Mouse (Mus musculus) heart, postnatal 36 days (tissue): ENCODE measurements around the gene Rnf180. TPM values are rescaled to one million over a fixed set of nuclear protein-coding genes. Genes with fewer than 3 reads are reported as not detected.

Experiments
- DNase-seq, 2 experiments: peaks; one replicate each; pipeline ENCODE4 v3.0.0; 2021 to 2022
- intact Hi-C: fragments of 180-260 bp; cut with DNase I; formaldehyde crosslinking; loops from one replicate; pipeline ENCODE4 v1.15.1; 2025
- total RNA-seq, 2 experiments: library from RNA; stranded (reverse); gene quantifications; 2 replicates each; pipeline ENCODE4 v1.2.3; 2021

The Rnf180 gene
- total RNA-seq, 2 experiments from 2014 or later = 0.50 to 0.81 TPM

DNA sequence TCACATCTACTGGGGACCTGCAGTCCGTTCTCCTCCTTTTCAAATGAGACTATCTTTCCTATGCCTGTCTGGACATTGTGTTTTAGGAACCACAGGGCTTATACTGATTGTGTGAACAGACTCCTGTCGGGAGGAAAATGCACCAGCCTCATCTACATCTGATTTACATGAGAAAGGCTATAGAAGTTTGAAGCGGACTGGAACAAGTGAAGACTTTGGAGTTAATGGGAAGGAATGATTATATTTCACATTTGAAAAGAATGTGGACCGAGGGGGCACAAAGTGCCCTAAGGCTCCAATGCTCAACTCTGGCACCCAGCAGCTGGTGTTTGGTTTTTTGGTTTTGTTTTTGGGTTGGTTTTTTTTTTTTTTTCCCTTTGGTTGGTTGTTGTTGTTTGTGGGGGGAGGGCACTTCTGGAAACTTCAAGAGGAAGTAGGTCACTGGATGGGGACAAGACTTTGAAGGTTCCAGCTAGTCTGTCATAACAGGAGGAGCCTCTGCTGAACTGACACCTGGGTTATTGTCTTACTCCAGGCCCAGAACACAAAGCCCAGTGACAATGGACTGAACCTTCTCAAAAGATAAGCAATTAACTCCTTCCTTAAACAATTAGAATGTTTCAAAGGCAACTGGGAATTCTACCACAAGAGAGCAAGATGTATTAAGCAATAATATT, 37.7 kb downstream of the Rnf180 start:
- no peak for DNase-seq

DNA sequence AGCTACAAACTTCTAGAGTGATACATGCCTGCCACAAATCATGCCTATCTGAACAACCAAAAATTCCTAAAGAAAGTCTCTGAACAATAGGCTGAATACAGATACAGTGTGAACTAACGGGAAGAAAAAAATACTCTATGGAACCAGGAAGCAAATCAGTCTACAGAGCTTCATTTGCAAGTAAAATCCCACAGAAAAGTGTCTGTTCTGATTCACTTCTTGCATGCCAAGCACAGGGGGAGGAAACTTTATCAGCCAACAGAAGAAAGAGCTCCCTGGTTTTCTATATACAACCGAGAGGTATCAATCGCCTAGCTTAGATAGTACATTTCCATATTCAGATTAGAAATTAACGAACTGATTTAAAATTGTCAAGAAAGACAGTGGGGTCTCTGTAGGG, 43.8 kb downstream of the Rnf180 start:
- intact Hi-C loops = no loop called here
- no peak for DNase-seq

More for the DNA sequence above, 37.7 kb downstream of the Rnf180 start:
- intact Hi-C loops = no loop called here

DNA sequence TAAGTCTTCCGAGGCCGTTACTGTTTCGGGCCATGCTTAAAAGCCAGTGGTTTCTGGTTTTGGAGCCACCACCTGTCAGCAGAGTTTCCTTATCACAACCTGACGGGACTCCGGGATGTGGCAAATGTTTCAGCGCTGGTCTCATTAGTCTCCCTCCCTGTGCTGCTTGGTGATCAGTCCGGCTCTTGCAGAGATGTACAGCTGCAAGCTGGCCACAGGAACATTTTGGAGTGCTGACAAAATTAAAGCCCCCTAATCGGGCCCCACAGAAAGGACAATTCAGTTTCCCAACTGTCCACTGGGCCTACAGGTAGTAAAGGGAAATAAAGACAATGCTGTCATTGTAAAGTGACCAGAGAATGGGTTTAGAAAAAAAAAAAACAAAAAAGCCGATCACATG, 44.4 kb downstream of the Rnf180 start:
- no peak for DNase-seq
- intact Hi-C loops = no loop called here

DNA sequence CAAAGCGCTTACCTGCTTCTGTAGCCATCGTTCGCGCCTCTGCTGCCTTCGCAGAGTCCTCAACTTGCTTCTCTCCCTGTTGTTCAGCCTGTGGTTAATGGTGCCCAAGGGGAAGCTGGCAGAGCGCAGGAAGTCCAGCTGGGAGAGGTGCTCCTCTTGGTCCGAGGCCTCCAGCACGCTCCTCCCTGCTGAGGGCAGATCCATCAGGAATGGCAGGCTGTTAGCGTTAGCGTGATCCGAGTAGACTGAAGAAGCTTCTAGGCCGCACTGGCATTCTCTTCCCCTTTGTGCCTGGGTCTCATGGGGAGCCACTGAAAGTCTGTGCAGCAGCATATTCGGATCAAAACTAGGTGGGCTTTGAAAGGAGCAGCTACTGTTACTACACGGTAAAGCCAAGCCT, 45.0 kb downstream of the Rnf180 start:
- no peak for DNase-seq
- intact Hi-C loops = no loop called here

DNA sequence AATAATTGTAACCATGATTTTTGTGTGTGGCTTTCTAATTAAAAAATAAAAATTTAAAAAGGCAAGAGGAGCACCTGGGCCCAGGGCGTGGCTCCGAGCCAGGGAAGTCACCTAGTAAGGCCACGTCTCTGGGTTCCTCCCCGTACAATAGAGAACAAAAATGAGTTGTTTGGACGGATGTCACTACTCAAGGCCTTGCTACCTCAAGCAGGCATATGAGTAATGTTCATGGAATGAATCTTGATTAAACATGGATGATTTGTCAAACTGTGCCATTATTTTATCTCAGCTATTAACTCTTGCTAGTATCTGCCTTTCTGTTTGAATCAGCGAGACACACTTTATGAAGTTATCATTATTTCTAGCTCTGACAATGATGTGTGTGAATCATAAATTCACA, 46.9 kb downstream of the Rnf180 start:
- intact Hi-C loops = no loop called here
- no peak for DNase-seq

DNA sequence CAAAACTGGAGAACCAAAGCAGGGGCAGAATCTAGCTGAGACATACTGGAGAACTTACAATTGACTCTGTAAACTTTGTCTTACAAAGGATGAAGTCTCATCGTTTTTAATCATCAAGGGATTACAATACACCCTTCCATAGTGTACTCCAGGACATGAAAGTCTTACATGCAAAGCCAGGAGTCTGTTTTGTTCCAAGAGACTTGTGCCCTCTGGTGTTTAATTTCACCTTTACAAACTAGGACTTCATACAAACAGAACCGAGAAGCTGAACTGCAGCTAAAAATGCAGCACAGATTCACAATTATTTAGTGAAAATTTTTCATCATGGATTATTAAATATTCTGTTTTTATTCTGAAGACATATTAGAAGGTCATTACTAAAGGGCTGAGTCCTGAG, 53.8 kb downstream of the Rnf180 start:
- intact Hi-C loops = loop anchor here (1.0 kb wide), 1 partner anchor 293 kb away; no protein-coding TSS in a partner anchor
- no peak for DNase-seq

DNA sequence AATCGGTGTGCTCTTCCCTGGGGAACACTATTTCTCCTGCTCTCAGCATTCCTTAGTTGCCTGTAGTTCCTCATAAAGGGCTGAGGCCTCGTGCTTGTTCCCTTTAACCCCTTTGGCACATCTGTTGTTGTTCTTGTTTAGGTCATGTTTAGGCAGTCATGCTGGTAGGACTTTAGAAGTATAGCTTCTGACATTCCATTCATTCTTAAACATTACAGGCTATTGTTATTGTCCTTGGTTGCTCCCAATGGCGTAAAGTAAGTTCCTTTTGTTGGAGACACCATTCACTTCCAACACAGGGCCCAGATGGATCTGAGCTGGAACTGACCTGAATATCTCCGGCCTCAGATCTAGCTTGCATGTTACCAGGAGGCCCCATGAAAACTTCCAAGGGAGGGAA, 67.5 kb downstream of the Rnf180 start:
- intact Hi-C loops = no loop called here
- no peak for DNase-seq

DNA sequence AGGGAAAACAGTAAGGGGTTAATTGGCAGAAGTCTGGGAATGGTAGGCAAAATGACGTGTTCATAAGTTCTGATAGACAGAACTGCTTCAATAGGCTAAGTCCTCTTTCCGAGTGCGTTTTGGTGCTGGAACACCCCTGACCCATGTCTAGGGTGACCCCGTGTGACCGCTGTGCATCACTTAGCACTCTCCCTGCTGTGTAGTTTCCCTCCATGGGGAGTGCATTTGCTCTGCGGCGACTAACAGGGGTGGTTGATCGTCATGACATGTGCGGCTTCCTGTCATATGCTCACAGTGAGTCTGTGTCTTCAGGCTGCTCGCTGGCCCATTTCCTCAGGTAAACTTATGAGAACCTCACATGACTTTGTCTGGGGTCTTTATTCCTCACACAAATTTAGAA, 70.6 kb downstream of the Rnf180 start:
- no peak for DNase-seq
- intact Hi-C loops = loop anchor here (5.0 kb wide), 1 partner anchor 167 kb away; no protein-coding TSS in a partner anchor

DNA sequence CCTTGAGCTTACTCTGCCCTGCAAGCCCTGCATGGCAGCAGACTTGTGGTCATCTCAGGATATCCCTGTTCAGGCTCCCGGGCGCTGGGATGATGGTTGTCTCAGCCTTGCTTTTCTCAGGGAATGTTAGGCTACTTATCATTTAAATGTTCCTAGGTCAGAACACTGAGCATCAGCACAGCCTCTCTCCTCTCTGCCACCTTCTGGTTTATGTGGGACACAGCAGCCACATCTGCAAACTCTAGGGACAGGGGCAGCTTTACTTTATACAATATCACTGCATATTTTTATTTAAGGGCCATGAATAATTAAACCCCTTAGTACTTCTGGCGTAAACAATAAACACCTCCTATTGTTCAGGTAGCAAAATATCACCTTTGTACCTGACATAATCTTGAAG, 71.5 kb downstream of the Rnf180 start:
- peak; percentile 5 to 7 for DNase-seq
- intact Hi-C loops = loop anchor here (1.0 to 5.0 kb wide), 2 partner anchors 166 to 275 kb away; no protein-coding TSS in a partner anchor

DNA sequence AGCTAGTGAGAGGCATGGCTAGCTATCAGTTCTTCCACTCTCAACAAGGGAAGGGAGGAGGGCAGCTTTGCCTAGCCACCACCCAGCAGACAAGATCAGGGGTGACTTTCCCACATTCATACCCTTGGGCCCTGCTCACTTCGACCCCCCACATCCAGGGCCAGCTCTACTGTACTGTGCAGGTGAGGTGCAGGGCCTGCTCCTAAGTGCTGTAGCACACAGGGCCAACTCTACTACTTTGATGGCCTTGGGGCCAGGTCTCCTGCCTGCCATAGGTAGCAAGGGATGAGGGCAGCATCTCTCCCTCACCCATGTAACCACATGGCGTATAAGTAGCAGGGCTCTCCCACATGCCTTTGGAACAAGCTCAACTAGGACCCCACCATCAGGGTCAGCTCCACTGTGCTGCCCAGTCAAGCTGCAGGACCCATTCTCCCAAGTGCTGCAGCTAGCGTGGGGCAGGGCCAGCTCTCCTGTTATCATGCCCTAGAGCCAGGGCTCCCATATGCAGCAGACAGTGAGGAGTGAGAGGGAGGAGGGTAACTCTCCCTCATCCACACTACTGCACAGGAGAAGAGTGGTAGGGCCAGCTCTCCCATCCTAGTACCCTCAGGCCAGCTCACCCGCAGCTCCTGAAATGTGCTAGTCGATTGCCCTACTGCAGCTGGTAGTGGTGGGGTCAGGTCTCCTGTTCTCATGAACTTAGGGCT, 72.4 kb downstream of the Rnf180 start:
- intact Hi-C loops = loop anchor here (5.0 kb wide), 1 partner anchor 165 kb away; no protein-coding TSS in a partner anchor
- no peak for DNase-seq

DNA sequence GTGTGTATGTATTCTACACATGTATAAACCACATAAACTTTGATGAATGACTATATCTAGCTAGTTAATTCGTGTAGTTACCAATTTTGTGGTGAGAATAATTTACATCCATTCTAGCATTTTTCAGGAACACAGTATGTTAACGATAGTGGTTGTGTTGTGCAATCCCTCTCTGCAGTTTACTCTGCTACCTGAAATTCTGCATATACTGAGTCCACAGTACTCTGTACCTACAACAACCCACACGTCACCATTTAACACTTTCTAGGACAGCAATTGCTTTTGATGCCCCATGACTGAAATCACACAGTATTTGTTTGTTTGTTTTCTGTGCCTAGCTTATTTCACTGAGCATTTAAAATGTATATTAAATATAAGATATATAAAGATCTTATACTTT, 83.9 kb downstream of the Rnf180 start:
- intact Hi-C loops = no loop called here
- no peak for DNase-seq

DNA sequence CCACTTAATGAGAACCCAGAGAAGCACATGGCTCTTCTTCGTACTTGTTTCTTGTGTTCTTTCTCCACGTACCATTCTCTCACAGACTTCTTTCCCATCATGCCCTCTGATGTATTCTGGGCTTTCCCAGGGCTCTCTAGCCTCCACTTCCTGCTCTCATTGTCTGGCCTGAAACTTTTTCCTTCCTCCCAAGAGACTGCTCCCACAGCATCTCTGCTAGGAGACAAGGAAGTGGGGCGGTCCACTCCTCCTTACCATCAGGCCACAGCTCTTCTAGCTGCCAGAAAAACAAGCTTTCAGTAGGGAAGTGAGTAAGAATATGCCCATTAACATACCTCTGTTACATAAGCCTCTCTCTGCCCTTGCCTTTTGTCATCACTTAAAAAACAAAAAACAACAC, 90.8 kb downstream of the Rnf180 start:
- intact Hi-C loops = no loop called here
- DNase-seq = no peak

DNA sequence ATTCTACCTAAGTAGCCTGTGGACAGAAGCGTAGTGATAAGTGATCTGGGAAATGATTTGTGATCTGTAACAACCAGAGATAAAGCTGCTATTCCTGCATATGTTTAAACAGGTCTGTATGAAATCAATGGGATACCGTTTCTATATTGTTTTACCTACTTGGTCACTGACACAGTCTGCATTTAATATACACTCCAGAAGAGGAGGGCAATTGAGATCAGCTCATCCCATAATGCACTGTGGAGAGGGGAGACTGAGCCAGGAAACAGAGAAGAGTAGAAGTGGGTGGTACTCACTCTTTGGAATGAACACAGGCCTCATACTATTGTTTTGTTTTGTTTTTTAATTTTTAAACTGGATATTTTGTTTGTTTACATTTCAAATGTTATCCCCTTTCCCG, 96.0 kb downstream of the Rnf180 start:
- no peak for DNase-seq
- intact Hi-C loops = no loop called here

DNA sequence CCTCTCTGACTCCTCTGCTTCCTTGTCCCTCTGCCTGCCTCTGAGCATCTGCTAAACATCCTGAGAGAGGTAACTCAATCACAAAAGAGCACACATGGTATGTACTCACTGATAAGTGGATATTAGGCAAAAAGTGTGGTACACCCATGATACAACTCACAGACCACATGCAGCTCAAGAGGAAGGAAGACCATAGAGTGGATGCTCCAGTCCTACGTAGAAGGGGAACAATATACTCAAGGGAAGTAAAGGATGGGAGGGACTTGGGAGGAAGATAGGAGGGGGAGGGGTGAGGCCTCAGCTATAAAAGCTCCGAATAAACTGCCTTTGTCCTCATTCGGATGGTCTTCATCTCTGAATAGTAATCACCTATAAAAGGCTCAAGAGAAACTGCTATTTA, 96.6 kb downstream of the Rnf180 start:
- intact Hi-C loops = no loop called here
- no peak for DNase-seq

DNA sequence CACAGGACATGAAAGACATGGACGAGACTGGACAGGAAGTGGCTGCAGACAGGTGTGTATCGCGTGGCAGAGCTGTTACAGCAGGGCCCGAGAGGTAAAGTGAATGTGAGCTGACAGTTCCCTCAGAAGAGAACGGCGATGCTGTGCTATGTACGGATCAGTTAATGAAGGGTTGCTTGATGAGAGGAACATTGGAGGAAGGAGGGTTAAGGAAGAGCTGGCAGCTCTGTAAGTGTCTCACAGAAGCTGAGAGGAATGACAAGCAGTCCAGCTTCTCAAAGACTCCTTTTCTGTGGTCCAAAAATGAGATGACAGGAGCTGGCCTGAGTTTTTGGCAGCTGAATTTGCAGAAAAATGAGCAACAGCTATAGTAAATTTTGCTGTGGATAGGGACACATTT, 101.0 kb downstream of the Rnf180 start:
- intact Hi-C loops = no loop called here
- no peak for DNase-seq

DNA sequence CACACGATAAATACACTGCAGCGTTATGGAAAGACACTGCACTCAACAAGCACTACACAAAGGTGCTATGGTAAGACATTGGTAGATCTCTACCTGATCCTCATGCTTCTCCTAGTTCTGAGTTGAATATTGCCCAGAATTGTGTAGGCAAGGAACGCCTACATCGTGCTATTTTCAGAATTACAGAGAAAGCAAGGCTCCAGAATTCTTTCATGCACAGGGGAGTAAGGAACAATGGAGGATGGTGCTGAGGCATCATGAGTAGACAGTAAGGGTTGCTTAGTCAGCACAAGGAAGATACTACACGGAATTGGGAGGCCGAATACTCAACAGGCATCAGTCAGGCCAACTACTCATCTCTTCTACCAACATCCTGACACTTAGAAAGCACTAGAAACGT, 105.9 kb downstream of the Rnf180 start:
- no peak for DNase-seq
- intact Hi-C loops = no loop called here

DNA sequence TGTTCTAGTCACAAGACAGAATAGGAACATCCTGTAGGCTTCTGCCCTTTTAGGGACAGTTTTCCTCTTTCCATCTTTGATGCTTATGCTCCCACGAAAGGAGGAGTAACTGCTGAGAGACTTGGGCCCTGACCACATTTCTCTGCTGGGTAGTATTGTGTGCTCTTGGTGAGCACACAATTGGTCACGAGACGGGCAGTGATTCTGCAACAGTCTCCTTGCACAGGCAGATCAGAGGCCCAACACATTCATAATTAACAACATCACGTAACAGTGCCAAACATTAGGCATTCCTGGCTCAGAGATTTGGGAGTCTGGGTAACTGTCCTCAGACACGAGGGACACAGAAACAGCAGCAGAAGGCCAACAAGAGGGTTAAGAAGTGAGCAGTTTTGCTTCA, 113.8 kb downstream of the Rnf180 start:
- intact Hi-C loops = no loop called here
- DNase-seq = no peak

DNA sequence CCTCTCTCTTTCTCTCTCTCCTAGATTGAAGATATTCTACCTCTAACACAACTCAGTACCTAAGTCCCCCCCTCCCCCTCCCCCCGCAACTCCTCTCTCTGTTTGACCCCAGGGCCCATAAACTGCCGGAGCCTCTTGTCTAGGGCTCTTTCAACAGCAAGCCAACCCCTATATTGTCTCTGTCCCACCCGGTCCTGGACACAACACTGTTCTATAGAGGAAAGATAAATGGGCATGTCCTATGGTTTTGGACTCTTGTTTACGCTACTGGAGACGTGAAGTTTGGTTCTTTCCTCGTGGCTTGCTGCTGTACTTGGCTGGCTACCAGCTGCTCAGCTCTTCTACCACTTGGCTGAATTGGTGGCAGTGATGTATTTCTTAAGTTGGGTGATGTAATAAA, 129.2 kb downstream of the Rnf180 start:
- DNase-seq = no peak
- intact Hi-C loops = no loop called here

DNA sequence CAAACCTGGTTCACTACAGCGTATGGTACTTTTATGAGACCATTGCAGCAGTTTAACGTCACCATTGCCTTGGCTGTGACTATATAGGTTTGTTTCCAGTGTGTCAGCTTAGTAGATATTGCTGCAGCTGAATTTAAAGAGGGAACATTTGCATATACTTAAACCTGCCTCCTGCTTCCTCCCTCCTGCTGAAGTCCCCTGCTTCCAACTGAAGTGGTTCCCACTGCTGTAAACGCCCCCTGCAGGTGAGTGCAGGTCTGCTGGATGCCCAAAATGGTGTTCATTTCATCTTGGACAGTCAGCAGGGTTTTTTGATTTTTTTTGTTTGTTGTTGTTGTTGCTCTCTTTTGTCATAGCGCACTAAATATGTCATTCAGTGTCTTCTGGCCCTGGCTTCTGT, 140.7 kb downstream of the Rnf180 start:
- intact Hi-C loops = loop anchor here (5.0 kb wide), 1 partner anchor 207 kb away; no protein-coding TSS in a partner anchor
- peak in 1 of 2 experiments; percentile 7 for DNase-seq

DNA sequence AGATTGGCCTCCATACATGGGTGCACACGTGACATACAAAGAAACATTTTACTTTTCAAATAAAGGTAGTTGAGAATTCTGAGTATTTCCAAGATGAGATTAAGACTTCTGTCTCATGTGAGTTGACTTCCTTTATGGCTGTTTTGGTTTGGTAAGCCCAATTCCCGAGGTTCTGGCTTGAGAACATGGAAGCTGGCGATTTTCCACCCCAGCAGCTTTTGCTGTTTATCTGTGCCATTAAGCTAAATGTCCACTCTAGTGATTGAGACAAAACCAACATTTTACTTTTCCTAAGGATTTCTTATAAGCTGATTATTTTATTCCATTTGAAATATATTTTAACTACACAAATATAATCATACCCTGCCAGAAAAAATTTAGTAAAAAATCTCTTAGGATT, 144.6 kb downstream of the Rnf180 start:
- no peak for DNase-seq
- intact Hi-C loops = loop anchor here (5.0 kb wide), 1 partner anchor 203 kb away; no protein-coding TSS in a partner anchor

DNA sequence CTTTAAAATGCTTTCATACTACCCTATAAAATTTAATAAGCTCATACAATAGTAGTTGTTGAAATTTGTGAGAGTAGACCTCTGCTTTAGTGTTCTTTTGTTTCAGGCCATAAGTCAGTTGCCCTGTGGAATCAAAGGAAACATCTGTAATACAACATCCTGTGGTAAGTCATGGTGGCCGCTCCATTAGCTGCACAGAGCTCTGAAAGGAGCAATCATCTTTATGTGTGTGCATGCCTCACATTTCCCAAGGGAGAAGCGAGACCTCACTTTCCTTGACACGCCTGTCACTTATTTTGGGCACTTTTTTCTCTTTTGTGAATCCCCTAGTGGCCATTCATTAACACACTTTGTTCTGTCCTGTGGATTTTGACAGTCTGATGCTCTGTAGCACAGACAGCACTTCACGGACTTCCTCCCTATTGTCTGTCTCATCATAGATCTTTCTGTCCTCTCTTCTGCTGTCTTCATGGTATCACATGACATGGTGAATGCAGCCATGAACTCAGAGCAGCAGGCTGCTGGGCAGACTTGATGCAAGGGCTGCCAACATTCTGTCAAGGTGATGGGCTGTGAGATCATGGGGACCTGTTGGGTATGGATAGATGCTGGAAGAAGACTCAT, 146.7 kb downstream of the Rnf180 start:
- no peak for DNase-seq
- intact Hi-C loops = no loop called here

DNA sequence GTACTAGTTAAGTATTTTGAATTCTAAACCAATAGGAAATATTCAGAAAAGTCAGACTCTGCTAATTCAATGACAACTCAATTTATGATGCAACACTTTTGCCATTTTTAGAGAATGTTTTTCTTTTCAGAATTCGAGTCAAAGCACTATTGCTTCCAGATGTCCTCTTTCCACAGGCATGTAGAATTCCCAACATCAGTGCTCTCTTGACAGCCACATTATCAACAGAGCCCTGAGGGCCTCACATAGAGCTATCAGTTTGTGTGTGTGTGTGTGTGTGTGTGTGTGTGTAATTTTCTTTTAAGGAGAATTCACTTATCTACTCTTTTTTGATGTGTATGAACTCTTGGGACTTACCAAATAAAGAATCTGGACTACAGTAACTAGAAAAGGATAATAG, 147.8 kb downstream of the Rnf180 start:
- no peak for DNase-seq
- intact Hi-C loops = no loop called here
